Mouse (Mus musculus): ENCODE measurements around the gene Aco1.
A peak's percentile ranks its signal among the peaks of the same experiment; 100 is the strongest.
"Not testable (repeated sequence)": the region's sequence is repeated elsewhere in the genome, so short reads cannot be mapped to it uniquely, and the experiment has no call there.

Gene Aco1

DNA sequence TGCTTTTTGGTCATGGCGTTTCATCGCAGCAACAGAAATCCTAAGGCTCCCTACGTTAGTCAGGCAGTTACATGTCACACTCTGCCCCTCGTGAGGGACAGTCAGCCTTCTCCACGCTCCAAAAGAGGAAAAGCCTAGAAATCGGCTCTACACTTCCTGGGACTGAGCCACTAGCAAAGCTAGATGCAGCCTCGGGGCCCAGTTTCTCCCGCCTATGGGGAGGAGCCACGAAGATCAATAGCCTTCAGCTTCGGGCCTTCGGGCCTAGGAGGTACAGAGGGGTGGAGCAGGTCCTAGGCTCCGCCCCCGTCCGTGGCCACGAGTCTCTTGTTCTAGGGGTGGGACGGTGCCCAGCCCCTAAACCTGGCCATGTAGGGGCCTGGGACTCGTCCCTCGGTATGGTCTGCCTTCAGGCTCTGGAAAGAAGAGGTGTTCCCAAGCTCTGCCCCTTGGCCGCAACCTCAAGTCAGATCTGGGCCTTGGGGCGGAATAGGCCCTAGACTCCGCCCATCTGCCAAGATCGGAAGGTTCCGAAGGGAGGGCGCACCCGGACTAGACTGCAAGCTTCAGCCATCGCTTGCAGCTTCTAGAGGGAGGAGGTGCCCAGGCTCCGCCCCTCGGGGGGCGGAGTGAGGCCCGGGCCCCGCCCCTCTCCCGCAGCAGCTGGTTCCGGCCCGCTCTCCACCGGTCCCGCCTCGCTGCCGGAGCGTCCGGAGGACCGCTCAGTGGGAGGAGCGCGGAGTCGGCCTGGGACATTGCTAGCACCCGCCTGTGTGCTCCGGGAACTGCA, at the start of gene Aco1:
Aco1 (plus strand) TSS at position 339 of the 790 bp plus-strand sequence.
- DNase-seq (ENCODE audit: low spot score in 2 of 2): peak; percentile 86 to 92

GRCm38 (mm10) chr4:40094974-40095373, 47.9 kb upstream of the Aco1 start:
- DNase-seq (ENCODE audit: low spot score in 2 of 2): no peak

DNA sequence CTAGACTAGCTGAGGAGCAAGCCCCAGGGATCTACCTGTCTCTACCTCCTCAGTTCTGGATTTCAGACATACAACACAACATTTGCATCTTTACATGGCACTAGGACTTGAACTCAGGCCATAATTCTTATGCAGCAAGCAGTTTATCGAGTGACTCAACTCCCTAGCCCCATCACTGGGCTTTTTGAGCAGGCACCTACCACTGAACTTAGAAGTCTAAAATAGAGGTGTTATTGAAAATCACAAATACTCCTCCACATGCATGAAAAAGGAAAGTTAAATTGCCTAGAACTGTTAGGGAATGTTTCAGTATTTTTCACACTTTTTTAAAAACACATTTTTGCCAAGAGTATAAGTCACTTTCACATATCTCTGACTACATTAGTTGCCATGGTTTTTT, 39.9 kb upstream of the Aco1 start:
- no peak for DNase-seq (ENCODE audit: low spot score in 2 of 2)

- DNase-seq (ENCODE audit: low spot score in 2 of 2): no peak
Measured at GRCm38 (mm10) chr4:40106004-40106536, 36.8 kb upstream of the Aco1 start.

DNA sequence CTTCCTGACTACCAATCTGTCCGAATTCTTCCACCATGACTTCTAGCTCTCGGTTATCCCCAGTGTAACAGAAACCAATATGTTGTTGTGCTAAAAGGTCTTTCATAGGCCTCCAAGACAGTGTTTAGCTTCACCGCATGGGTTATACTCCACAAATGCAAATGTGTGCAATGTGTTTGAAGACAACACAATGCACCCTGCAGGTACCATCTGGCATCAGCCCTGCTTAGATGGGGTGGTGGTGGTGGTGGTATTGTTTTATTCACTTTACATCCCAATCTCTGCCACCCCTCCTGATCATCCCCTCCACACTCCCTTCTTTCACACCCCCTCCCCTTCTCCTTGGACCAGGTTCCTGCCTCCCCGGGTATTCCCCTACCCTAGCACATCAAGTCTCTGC, 34.9 kb upstream of the Aco1 start:
- DNase-seq (ENCODE audit: low spot score in 2 of 2): no peak

GRCm38 (mm10) chr4:40113173-40113572, 29.7 kb upstream of the Aco1 start:
- DNase-seq (ENCODE audit: low spot score in 2 of 2): no peak

- DNase-seq (ENCODE audit: low spot score in 2 of 2): no peak
Measured at GRCm38 (mm10) chr4:40121221-40121620, 21.7 kb upstream of the Aco1 start.

DNA sequence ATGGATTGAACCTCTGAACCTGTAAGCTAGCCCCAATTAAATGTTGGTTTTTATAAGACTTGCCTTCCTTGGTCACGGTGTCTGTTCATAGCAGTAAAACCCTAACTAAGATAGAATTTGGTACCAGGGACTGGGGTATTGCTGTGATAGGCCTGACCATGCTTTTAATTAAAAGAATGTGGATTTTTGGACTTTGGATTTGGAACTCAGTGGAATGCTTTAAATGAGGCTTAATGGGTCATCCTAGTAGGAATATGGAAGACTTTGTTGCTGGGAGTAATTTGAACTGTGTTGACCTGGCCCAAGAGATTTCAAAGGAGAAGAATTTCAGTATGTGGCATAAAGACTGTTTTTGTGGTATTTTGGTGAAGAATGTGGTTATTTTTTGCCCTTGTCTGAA, 20.6 kb upstream of the Aco1 start:
- not testable (repeated sequence) for DNase-seq (ENCODE audit: low spot score in 2 of 2)

- DNase-seq (ENCODE audit: low spot score in 2 of 2): peak; percentile 73 to 78
Measured at GRCm38 (mm10) chr4:40134468-40135102, 8.3 kb upstream of the Aco1 start.

- no peak for DNase-seq (ENCODE audit: low spot score in 2 of 2)
Measured at GRCm38 (mm10) chr4:40136519-40136918, 6.4 kb upstream of the Aco1 start.

DNA sequence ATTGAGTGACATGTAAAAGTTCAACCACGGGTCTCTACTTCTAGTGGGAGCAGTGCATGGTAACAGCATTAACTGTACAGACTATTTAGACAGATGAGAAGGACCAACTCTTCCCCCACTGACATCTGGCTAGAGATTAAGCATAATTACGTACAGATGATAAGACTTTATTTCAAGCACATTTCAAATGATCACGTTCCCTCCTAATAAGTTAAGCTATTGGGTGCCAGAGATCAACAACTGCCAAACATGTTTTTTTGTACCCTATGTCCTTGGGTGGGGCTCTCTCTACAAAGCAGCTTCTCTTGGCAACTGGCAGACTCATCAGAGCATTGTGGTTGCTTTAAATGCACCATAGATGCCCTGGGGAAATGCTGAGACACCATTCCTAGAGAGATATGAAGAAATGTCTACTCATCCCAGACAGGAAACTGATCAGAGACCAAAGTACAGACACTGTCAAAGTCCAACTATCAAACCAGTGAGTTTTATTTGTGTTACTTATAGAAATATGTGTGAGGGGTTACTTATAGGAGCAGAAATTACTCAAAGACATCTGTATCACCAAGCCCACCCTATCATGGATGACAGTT, 3.1 kb upstream of the Aco1 start:
- DNase-seq (ENCODE audit: low spot score in 2 of 2): no peak

- no peak for DNase-seq (ENCODE audit: low spot score in 2 of 2)
Measured at GRCm38 (mm10) chr4:40143533-40143871, 621 bp downstream of the Aco1 start.

GRCm38 (mm10) chr4:40144543-40144942, 1.7 kb downstream of the Aco1 start:
- DNase-seq (ENCODE audit: low spot score in 2 of 2): no peak

DNA sequence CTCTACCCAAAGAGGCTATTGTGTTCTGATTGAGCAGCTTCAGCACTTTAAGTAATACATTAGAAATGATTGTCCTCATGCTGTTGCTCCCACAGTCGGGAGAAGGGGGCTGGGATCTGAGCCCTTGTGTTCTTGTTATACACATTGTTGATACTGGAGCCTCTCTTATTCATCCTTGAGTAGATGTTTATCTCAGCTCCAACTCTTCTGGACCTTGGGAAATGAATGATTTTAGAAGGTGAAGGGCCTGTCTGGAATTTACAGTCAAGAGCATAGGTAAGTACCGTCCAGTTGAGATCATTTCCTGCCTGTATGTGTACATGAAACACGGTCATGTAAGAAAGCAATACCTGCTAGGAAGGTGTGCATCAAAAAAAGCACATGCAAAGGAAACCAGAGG, 2.1 kb downstream of the Aco1 start:
- no peak for DNase-seq (ENCODE audit: low spot score in 2 of 2)

DNA sequence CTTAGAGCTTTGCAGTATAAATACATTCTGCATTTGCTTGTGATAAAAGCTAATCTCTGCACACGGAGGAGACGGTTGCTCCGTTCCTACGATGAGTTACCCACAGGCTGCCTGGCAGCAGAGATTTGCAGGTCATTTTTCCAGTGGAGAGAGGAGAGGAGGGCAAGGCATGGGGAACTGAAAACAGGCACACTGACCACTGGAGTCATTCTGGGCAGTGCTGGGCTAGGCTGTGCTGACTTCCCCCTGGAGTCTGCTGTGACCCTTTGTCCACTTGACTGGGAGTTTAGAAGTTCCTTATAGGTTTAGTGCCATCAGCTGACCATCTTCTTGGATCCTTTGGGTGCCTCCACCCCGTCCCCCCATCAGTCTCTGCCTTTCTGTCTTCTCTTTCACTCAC, 5.4 kb downstream of the Aco1 start:
- DNase-seq (ENCODE audit: low spot score in 2 of 2): no peak

DNA sequence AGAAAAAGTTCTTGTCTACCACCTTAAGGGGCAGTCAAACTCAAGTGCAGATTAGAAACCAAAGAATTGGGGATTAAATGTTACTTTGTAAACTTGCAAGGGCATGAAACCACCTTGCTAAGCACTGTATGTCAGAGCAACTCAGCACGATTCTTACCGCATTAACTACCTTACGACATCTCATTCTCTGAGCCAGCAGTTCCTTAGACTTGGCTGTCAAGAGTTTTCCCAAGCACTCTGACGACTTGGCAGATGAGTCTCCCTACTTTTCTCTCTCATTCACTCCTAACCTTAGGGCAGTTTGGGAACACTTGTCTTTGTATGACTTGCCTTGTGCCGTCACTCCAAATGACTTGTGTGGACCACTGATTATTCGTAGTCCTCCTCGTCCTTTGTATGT, 7.2 kb downstream of the Aco1 start:
- DNase-seq (ENCODE audit: low spot score in 2 of 2): no peak

DNA sequence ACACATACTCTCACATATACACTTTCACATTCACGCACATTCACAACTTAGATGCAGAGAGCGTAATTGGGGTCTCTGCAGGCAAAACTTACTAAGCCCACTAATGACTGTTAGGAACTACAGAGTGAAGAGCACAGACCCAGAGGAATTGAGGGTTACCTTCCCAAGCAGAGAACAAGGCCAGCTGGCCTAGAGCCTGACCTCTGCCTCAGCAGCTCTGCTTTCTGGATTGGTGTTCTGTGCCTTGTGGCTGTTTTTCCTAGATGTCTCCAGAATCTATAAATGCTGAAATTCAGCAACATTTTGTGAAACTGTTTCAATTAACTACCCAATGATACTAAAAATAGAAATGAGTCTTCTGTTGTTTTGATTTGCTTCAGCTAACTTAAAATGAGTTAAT, 9.9 kb downstream of the Aco1 start:
- DNase-seq (ENCODE audit: low spot score in 2 of 2): no peak

DNA sequence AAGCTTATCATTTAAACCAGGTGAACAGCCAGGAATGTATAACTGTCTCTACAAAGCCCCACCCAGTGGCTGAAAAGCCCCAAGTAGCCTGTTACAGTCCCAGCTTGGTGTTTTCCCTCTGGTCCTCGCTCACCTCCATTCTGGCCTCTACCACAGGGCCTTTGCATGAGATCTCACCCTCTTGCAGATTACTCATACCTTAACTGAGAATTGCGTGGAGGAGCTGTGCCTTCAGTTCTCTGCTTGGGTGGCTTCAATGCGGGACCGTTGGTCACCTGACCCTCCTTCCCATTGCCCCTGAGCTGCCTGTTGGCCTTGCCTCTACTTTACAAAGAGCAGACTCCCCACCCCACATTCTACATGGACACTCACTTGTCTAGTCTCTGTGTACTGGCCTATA, 10.6 kb downstream of the Aco1 start:
- no peak for DNase-seq (ENCODE audit: low spot score in 2 of 2)

- no peak for DNase-seq (ENCODE audit: low spot score in 2 of 2)
Measured at GRCm38 (mm10) chr4:40154751-40155150, 11.9 kb downstream of the Aco1 start.

DNA sequence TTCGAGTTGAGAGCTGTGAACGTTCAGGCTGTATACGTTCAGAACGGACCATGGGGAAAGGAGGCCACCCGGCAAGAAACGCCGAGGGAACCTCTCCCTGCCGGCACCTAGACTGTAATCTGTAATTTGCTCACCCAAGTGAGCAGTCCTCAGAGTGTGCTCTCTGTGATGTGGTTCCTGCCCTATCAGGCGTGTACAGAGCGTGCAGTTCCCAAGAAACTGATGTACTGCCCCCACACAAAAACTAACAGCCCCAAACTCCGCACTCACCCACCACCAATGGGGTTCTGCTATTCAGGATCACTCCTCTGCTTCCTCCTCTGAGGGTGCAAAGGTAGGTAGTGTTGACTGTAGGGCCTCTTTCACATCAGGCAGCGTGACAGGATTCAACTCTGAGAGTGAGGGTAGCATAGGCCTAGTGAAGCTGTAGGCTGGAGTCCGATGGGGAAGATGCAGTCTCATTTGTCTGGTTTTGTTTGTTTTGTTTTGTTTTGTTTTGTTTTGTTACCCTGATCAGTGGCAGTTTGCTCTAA, 12.7 kb downstream of the Aco1 start:
- DNase-seq (ENCODE audit: low spot score in 2 of 2): no peak

DNA sequence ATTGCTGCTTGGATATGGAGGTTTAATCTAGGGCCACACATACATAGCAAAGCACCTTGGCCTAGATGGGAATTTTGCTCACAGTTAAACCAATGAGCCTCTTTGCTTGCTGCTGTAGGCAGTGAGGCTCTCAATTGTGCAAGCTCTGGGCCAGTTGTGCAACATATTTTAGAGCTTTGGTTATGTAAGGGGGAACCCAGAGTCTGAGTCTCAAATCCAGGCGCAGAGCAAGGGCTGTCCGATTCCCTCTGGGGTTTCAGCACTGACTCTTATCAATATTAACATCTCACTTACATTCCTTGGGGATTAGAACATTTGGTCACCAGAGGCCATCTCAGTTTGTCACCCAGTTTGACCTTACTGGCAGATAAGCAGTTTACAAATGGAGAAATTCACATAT, 13.3 kb downstream of the Aco1 start:
- DNase-seq (ENCODE audit: low spot score in 2 of 2): no peak

DNA sequence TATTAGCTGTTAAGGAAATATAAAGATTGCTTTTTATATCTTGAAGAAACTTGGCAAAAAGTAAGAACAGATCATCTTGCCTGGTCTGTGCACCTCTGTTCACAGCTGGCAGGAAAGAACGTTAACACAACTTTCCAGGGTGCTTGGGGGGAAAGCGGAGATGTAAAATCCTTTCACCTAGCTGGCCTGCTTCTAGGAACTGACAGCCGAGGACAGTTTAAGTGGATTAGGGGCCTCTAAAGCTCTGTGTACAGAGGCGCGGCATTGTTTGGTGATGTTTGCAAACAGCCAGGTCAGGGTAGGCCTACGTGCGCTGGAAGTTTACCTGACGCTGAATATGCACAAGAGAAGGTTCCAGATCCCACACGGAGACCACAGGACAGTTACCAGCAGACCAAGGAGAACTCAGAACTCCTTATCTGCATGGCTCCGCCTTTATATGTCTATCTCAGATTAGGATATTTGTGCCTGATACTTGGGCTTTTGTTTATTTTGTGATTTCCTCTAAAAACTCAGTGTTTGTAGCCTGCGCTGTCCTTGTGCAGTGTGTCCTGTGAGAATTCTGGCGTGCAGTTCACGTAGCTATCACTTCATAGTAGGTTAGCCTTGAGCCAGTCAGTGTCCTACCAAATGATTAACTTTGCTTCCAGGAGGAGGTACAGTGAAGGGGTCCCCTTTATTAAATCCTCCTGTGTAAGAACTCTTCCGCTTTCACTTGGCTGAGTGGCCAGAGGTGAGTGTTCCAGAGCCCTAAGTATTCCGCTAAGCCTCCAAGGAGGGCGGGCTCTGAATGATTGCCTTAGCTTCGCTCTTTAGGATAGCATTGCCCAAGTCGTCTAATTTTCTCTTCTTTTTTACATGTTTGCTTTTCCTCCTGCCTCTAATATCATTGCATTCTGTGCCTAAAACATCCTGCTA, 14.0 kb downstream of the Aco1 start:
- no peak for DNase-seq (ENCODE audit: low spot score in 2 of 2)

All from frontal cortex, postnatal 25 days (tissue).